Mouse (Mus musculus) myocyte (in vitro differentiated cells): ENCODE data around the gene Mdm2.

Source experiments
- CEBPB ChIP-seq: IDR thresholded peaks from 2 replicates; pipeline ENCODE4 v1.6.1; 2011; ENCODE audit warnings: mild to moderate bottlenecking, moderate library complexity; ENCODE audit not compliant: poor library complexity, insufficient read depth, severe bottlenecking
- E2F4 ChIP-seq: IDR thresholded peaks from one replicate; pipeline ENCODE4 v1.6.1; 2011; ENCODE audit warnings: mild to moderate bottlenecking, control low read depth, moderate library complexity; ENCODE audit not compliant: insufficient read depth
- MAX ChIP-seq: IDR thresholded peaks from one replicate; pipeline ENCODE4 v1.6.1; 2011; ENCODE audit warnings: low read depth, mild to moderate bottlenecking, control low read depth
- MYOD1 ChIP-seq, 3 experiments: IDR thresholded peaks; one replicate each; pipeline ENCODE4 v1.6.1; 2011; ENCODE audit warnings: control low read depth in 2 of 3, low read depth in 2 of 3, mild to moderate bottlenecking in 2 of 3, moderate library complexity in 1 of 3; ENCODE audit not compliant: insufficient read length in 2 of 3, control insufficient read depth in 1 of 3
- MYOG ChIP-seq, 3 experiments: IDR thresholded peaks; one replicate each; pipeline ENCODE4 v1.6.1; 2011; ENCODE audit warnings: control low read depth in 2 of 3, low read depth in 2 of 3, mild to moderate bottlenecking in 2 of 3; ENCODE audit not compliant: insufficient read length in 2 of 3, control insufficient read depth in 1 of 3, insufficient read depth in 1 of 3
- POLR2A ChIP-seq: IDR thresholded peaks from one replicate; pipeline ENCODE4 v1.6.1; 2011; ENCODE audit warnings: low read depth, mild to moderate bottlenecking, control low read depth, moderate library complexity; ENCODE audit not compliant: insufficient read length
- POLR2AphosphoS2 ChIP-seq: IDR thresholded peaks from one replicate; pipeline ENCODE4 v1.6.1; 2011; ENCODE audit warnings: low read depth, control low read depth; ENCODE audit not compliant: insufficient read length
- REST ChIP-seq: IDR thresholded peaks from one replicate; pipeline ENCODE4 v1.6.1; 2011; ENCODE audit warnings: mild to moderate bottlenecking, control low read depth, moderate library complexity; ENCODE audit not compliant: insufficient read depth, insufficient read length
- SRF ChIP-seq: IDR thresholded peaks from one replicate; pipeline ENCODE4 v1.6.1; 2011; ENCODE audit warnings: low read depth; ENCODE audit not compliant: control insufficient read depth, insufficient read length
- TCF12 ChIP-seq: IDR thresholded peaks from one replicate; pipeline ENCODE4 v1.6.1; 2011; ENCODE audit warnings: mild to moderate bottlenecking, control low read depth; ENCODE audit not compliant: poor library complexity, insufficient read depth, severe bottlenecking
- TCF3 ChIP-seq: IDR thresholded peaks from one replicate; pipeline ENCODE4 v1.6.1; 2011; ENCODE audit warnings: low read depth, control low read depth; ENCODE audit not compliant: insufficient read length
- USF1 ChIP-seq: IDR thresholded peaks from one replicate; pipeline ENCODE4 v1.6.1; 2011; ENCODE audit warnings: low read depth, mild to moderate bottlenecking, control low read depth, moderate library complexity

GRCm38 (mm10) chr10:117756784-117757183 is 46.2 kb upstream of the Mdm2 start:
- no peak for TF ChIP-seq SRF
- TF ChIP-seq TCF12, result no peak
- TF ChIP-seq MAX, result no peak
- no peak for TF ChIP-seq POLR2A
- TF ChIP-seq MYOD1 (IDR thresholded peaks at IDR 0.05; ENCODE audit: control insufficient read depth in 1 of 3, insufficient read length in 2 of 3, low read depth in 2 of 3), result no peak
- TF ChIP-seq USF1, result no peak
- no peak for TF ChIP-seq MYOG (IDR thresholded peaks at IDR 0.05; ENCODE audit: control insufficient read depth in 1 of 3, insufficient read depth in 1 of 3, insufficient read length in 2 of 3, low read depth in 2 of 3)
- TF ChIP-seq E2F4, result no peak
- TF ChIP-seq CEBPB, result no peak
- TF ChIP-seq POLR2AphosphoS2, result no peak
- no peak for TF ChIP-seq REST
- TF ChIP-seq TCF3, result no peak
